Mouse (Mus musculus) liver, postnatal 0 days (tissue): ENCODE results near the gene Clmp. TPM values are rescaled to one million over a fixed set of nuclear protein-coding genes. Genes with fewer than 3 reads are reported as not detected.
A peak's percentile ranks its signal among the peaks of the same experiment; 100 is the strongest.

Experiments
- ATAC-seq: fragments of 200-750 bp; cut with Nextera tagmentation; 2 replicates; pipeline ENCODE4 v1.8.0; 2017; ENCODE audit warnings: mild to moderate bottlenecking, moderate library complexity
- DNase-seq: peaks from one replicate; pipeline ENCODE4 v3.0.0-alpha.2; 2016
- H3K27ac ChIP-seq: fragments of 300-500 bp; sonication (generic); 2 replicates; pipeline ENCODE4 v1.5.1; 2014; ENCODE audit warnings: antibody characterized with exemption, moderate library complexity, mild to moderate bottlenecking, low read depth
- H3K27me3 ChIP-seq: fragments of 300-500 bp; sonication (generic); 2 replicates; pipeline ENCODE4 v1.6.1; 2014; ENCODE audit warnings: low read length, control low read depth, mixed read lengths; ENCODE audit not compliant: insufficient read depth
- H3K36me3 ChIP-seq: fragments of 300-500 bp; sonication (generic); replicated peaks from 2 replicates; pipeline ENCODE4 v1.6.1; 2014; ENCODE audit warnings: mild to moderate bottlenecking, control low read depth, low read length, moderate library complexity, mixed read lengths; ENCODE audit not compliant: insufficient read depth
- H3K4me1 ChIP-seq: fragments of 300-500 bp; sonication (generic); 2 replicates; pipeline ENCODE4 v1.6.1; 2014; ENCODE audit warnings: antibody characterized with exemption, mild to moderate bottlenecking, control low read depth; ENCODE audit not compliant: insufficient read depth
- H3K4me2 ChIP-seq: fragments of 300-500 bp; sonication (generic); 2 replicates; pipeline ENCODE4 v1.6.1; 2014; ENCODE audit warnings: low read depth, mild to moderate bottlenecking, low read length, moderate library complexity, mixed read lengths
- H3K4me3 ChIP-seq: fragments of 300-500 bp; sonication (generic); 2 replicates; pipeline ENCODE4 v1.5.1; 2014; ENCODE audit warnings: low read depth, low read length
- H3K9ac ChIP-seq: fragments of 300-500 bp; sonication (generic); replicated peaks from 2 replicates; pipeline ENCODE4 v1.6.1; 2014; ENCODE audit warnings: mild to moderate bottlenecking, moderate library complexity
- H3K9me3 ChIP-seq: fragments of 300-500 bp; sonication (generic); 2 replicates; pipeline ENCODE4 v1.6.1; 2016; ENCODE audit warnings: mild to moderate bottlenecking, control low read depth, low read length, mixed read lengths
- CTCF ChIP-seq: sonication (generic); IDR thresholded peaks from 2 replicates; pipeline ENCODE4 v1.5.1; 2016; ENCODE audit warnings: antibody characterized with exemption, low read depth
- EP300 ChIP-seq: IDR thresholded peaks from 2 replicates; pipeline ENCODE4 v1.6.1; 2016; ENCODE audit warnings: antibody characterized with exemption, low read depth, mild to moderate bottlenecking
- WGBS: fragments of 180-500 bp; shearing (Covaris S2); extraction: QIAGEN DNeasy Blood & Tissue Kit; methylation state at CpG from one replicate; pipeline ENCODE4 v1.1.7; 2014; ENCODE audit not compliant: insufficient replicate concordance; 5-methylcytosine and 5-hydroxymethylcytosine counted together
- polyA plus RNA-seq: library from polyadenylated mRNA; unstranded; fragments of >200 nt; fragmentation: Nextera tagmentation; extraction: Ambion mirVana; gene quantifications from 2 replicates; pipeline ENCODE4 v1.2.1, GENCODE M21; 2015

Clmp gene
- polyA plus RNA-seq, 1 experiment from 2014 or later = 1.8 TPM

DNA sequence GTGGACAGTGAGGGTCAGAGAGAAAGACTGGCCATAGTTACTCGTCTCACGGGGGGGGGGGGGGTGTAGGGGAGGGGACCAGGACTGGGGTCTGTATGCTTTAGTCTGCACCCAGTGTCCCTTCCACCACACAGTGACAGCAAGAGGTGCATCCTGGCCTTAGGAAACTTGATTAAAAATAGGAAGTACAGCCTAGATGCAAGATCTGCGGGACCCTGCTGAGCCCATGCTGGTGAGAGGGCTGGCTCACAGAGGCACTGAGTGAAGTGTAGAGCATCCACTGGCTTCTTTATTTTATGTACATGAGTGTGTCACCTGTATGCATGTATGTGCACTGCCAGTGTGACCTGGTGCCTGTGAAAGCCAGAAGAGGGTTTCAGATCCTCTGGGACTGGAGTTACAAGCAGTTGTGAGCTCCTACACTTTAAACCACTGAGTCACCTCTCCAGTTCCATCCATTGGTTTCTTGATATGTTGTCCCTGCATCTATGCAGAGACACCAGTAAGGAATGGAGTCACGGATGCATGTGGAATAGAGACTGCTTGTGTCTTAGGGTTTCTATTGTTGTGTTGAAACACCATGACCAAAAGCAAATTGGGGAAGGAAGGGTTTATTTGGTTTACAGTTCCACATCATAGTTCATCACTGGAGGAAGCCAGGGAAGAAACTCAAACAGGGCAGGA lies 41.5 kb downstream of the Clmp start:
- TF ChIP-seq EP300 (no peak), CTCF (no peak)

DNA sequence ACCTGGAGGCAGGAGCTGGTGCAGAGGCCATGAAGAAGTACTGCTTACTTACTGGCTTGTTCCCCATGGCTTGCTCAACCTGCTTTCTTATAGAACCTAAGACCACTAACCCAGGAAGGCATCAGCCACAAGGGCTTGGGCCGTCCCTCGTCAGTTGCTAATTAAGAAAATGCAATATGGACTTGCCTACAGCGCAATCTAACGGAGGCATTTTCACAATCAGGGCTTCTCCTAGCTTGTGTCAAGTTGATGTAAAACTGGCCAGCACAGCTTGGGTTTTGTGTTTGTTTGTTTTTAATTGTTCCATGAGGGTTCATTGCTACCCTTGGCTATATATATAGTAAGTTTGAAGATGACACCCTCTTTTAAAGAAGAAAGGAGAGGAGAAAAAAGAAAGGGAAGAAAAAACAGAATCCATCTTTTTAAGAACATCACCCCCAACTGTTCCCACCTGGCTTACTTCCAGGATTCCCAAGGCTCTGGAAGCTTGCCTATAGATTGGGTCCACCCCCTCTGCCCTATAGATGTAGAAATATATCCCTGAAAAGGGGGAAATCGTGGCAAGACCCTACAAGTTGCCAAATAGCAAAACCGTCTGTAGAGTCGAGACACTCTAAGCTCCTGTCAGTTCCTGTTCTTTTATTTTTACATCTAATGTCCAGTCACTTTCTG lies 42.2 kb downstream of the Clmp start:
- TF ChIP-seq EP300 = no peak
- no peak for TF ChIP-seq CTCF
- no peaks in the 10 kb centered on the region for H3K9me3 ChIP-seq
- no peak for DNase-seq
- H3K27me3 ChIP-seq = no peaks in the 10 kb centered on the region
- no peaks in the 10 kb centered on the region for H3K36me3 ChIP-seq
- no peak overlapping the region for H3K27ac ChIP-seq
- H3K9ac ChIP-seq = no peak overlapping the region
- peaks cover 8% of the 10 kb centered on the region; the same call in 1 of the 2 replicates for H3K4me1 ChIP-seq
- no peak for ATAC-seq
- WGBS = 61% methylated on average over 7 of the region's 7 CpGs
- H3K4me3 ChIP-seq = no peak overlapping the region
- no peak overlapping the region for H3K4me2 ChIP-seq

More for the DNA sequence above, 41.5 kb downstream of the Clmp start:
- WGBS = 68% methylated on average over 4 of the region's 4 CpGs
- Histone ChIP-seq H3K9ac (no peak overlapping the region), H3K4me1 (peaks cover 8% of the 10 kb centered on the region; the same call in 1 of the 2 replicates), H3K9me3 (no peaks in the 10 kb centered on the region), H3K27me3 (no peaks in the 10 kb centered on the region), H3K4me2 (no peak overlapping the region), H3K36me3 (no peaks in the 10 kb centered on the region), H3K4me3 (no peak overlapping the region), H3K27ac (no peak overlapping the region)
- DNase-seq (no peak), ATAC-seq (no peak)

DNA sequence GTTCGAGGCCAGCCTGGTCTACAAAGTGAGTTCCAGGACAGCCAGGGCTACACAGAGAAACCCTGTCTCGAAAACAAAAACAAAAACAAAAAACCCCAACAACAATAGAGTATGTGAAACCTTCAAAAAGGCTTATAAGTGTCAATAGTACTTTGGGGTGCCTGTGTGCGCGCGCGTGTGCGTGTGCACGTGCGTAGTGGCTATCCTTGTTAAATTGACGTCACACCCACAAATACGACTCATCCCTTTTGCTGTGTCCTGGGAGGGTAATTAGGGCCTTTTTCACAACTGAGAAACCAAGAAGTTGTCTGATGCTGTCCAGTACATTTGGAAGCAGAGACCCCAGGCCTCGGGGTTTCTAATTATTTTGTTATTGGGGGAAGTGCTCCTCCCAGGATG lies 44.5 kb downstream of the Clmp start:
- H3K36me3 ChIP-seq = no peaks in the 10 kb centered on the region
- H3K4me3 ChIP-seq = peak overlapping the region; percentile 30; the same call in 1 of the 2 replicates
- no peaks in the 10 kb centered on the region for H3K27me3 ChIP-seq
- ATAC-seq (peak; percentile 10; the same call in 1 of the 2 replicates), DNase-seq (no peak)
- 68% methylated on average over 12 of the region's 12 CpGs for WGBS
- no peak overlapping the region for H3K9ac ChIP-seq
- TF ChIP-seq EP300 (no peak), CTCF (no peak)
- peak overlapping the region; percentile 70 for H3K4me2 ChIP-seq
- H3K9me3 ChIP-seq = no peaks in the 10 kb centered on the region
- peaks cover 8% of the 10 kb centered on the region; the same call in 1 of the 2 replicates for H3K4me1 ChIP-seq
- no peak overlapping the region for H3K27ac ChIP-seq

- H3K4me2 ChIP-seq = peak overlapping the region; percentile 70
- H3K4me1 ChIP-seq = peaks cover 8% of the 10 kb centered on the region; the same call in 1 of the 2 replicates
- 2% methylated on average over 35 of the region's 35 CpGs for WGBS
- no peaks in the 10 kb centered on the region for H3K9me3 ChIP-seq
- no peaks in the 10 kb centered on the region for H3K36me3 ChIP-seq
- H3K4me3 ChIP-seq = peak overlapping the region; percentile 30
- no peak overlapping the region for H3K9ac ChIP-seq
- H3K27me3 ChIP-seq = no peaks in the 10 kb centered on the region
- ATAC-seq = peak; percentile 58
- TF ChIP-seq CTCF = no peak
- no peak for TF ChIP-seq EP300
- peak; percentile 58 for DNase-seq
- 0 out of 2 replicates have a peak overlapping the region, but pooled peaks have one; percentile 31 for H3K27ac ChIP-seq
Measured at GRCm38 (mm10) chr9:40730701-40731590, 45.2 kb downstream of the Clmp start.

DNA sequence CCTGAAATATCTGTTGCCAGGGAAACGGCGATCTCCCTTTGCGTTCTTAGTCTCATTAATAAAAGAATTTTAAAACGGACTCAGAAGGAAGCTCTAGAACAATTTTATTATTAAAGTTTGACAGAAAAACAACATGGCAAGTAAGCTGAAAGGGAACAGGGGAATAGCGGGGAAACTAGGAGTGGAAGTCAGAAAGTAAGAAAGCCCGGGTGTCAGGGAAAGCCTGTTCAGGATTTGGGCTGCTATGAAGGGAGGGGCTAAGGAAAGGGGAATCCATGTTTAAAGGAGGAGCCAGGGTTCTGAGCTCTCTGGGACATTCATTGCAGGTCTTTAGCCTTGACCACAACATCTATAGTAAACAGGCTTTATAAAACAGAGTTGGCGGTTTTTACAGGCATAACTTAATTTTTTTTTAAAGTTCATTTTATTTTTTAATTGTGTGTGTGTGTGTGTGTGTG lies 45.9 kb downstream of the Clmp start:
- TF ChIP-seq CTCF (no peak), EP300 (no peak)

More for the DNA sequence above, 45.9 kb downstream of the Clmp start:
- Histone ChIP-seq H3K27ac (no peak overlapping the region), H3K9me3 (no peaks in the 10 kb centered on the region), H3K4me2 (peak overlapping the region; percentile 70), H3K36me3 (no peaks in the 10 kb centered on the region), H3K9ac (no peak overlapping the region), H3K4me1 (peaks cover 8% of the 10 kb centered on the region; the same call in 1 of the 2 replicates), H3K4me3 (peak overlapping the region; percentile 30; the same call in 1 of the 2 replicates), H3K27me3 (no peaks in the 10 kb centered on the region)
- WGBS = 25% methylated on average over 7 of the region's 7 CpGs
- ATAC-seq = no peak
- DNase-seq = no peak
